Mouse (Mus musculus) C2C12 (cell line): ENCODE results near the gene Nme8. TPM values are rescaled to one million over a fixed set of nuclear protein-coding genes. Genes with fewer than 3 reads are reported as not detected.

ENCODE experiments used
- H3K27me3 ChIP-seq: one replicate; pipeline ENCODE4 v1.6.1; 2011; ENCODE audit not compliant: control insufficient read depth, insufficient read depth, insufficient read length
- H3K36me3 ChIP-seq: one replicate; pipeline ENCODE4 v1.6.1; 2011; ENCODE audit not compliant: control insufficient read depth, insufficient read depth
- H3K4me3 ChIP-seq: one replicate; pipeline ENCODE4 v1.5.1; 2011; ENCODE audit warnings: mild to moderate bottlenecking, control low read depth; ENCODE audit not compliant: poor library complexity, insufficient read depth, severe bottlenecking
- H3K79me2 ChIP-seq: one replicate; pipeline ENCODE4 v1.6.1; 2011; ENCODE audit not compliant: control insufficient read depth, insufficient read depth
- H3K79me3 ChIP-seq: one replicate; pipeline ENCODE4 v1.6.1; 2011; ENCODE audit warnings: low read depth, control low read depth
- H3ac ChIP-seq: one replicate; pipeline ENCODE3; 2011; ENCODE audit warnings: low read depth; ENCODE audit not compliant: control insufficient read depth, insufficient read length
- CEBPB ChIP-seq: IDR thresholded peaks from one replicate; pipeline ENCODE4 v1.6.1; 2011; ENCODE audit warnings: low read depth, mild to moderate bottlenecking, control low read depth, moderate library complexity
- CTCF ChIP-seq: IDR thresholded peaks from one replicate; pipeline ENCODE4 v1.5.1; 2011; ENCODE audit not compliant: control insufficient read depth, insufficient read depth, insufficient read length
- FOSL1 ChIP-seq: IDR thresholded peaks from one replicate; pipeline ENCODE4 v1.8.0; 2011; ENCODE audit warnings: mild to moderate bottlenecking, low read length; ENCODE audit not compliant: poor library complexity, insufficient read depth, severe bottlenecking
- MAX ChIP-seq: IDR thresholded peaks from one replicate; pipeline ENCODE4 v1.6.1; 2011; ENCODE audit warnings: mild to moderate bottlenecking, control low read depth
- MYOD1 ChIP-seq: IDR thresholded peaks from one replicate; pipeline ENCODE4 v1.6.1; 2011; ENCODE audit warnings: low read depth; ENCODE audit not compliant: control insufficient read depth, insufficient read length
- MYOG ChIP-seq: IDR thresholded peaks from one replicate; pipeline ENCODE4 v1.6.1; 2011; ENCODE audit not compliant: control insufficient read depth, insufficient read length; ENCODE audit errors: extremely low read depth
- USF1 ChIP-seq: IDR thresholded peaks from one replicate; pipeline ENCODE4 v1.6.1; 2011; ENCODE audit warnings: low read depth, mild to moderate bottlenecking, control low read depth, moderate library complexity
- polyA plus RNA-seq: library from polyadenylated mRNA; unstranded; fragments of >200 nt; fragmentation: generic; extraction: Trizol; gene quantifications from one replicate; pipeline ENCODE4 v1.2.1, GENCODE M21; 2012; ENCODE audit warnings: missing spikeins

Gene Nme8
- polyA plus RNA-seq, 1 experiment, result not detected

DNA sequence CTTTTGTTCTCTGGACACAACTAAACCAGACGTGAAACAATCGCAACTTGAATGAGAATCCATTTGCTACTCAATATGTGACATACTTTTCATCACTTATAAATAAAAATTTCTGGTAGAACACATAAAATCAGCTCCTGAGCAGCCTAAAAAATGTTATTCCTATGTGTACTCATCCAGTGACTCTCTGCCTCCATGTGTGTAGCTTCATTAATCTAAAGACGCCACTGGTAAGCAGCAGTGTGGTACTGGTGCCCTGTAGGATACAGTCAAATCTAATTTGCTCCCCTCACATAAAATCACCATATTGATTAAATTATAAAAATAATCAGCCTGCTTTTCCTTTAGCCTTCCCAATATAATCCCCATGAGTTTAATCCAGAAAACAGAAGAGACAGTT is 84.6 kb downstream of the Nme8 start:
- Histone ChIP-seq H3K79me2 (peaks cover 47% of the 10 kb centered on the region), H3K27me3 (no peaks in the 10 kb centered on the region), H3ac (no peak overlapping the region), H3K4me3 (no peak overlapping the region), H3K36me3 (peaks cover 9% of the 10 kb centered on the region), H3K79me3 (peaks cover 14% of the 10 kb centered on the region)
- TF ChIP-seq FOSL1, result no peak
- no peak for TF ChIP-seq USF1
- no peak for TF ChIP-seq CEBPB
- TF ChIP-seq MAX, result no peak
- TF ChIP-seq MYOG, result no peak
- no peak for TF ChIP-seq MYOD1
- no peak for TF ChIP-seq CTCF

GRCm38 (mm10) chr13:19612348-19612747 is 85.2 kb downstream of the Nme8 start:
- Histone ChIP-seq H3K4me3 (no peak overlapping the region), H3K79me2 (peaks cover 47% of the 10 kb centered on the region), H3K79me3 (peaks cover 10% of the 10 kb centered on the region), H3ac (no peak overlapping the region), H3K36me3 (peaks cover 13% of the 10 kb centered on the region), H3K27me3 (no peaks in the 10 kb centered on the region)
- TF ChIP-seq USF1 (no peak), FOSL1 (no peak), MAX (no peak), CTCF (no peak), CEBPB (no peak)

- Histone ChIP-seq H3ac (no peak overlapping the region), H3K4me3 (no peak overlapping the region), H3K27me3 (no peaks in the 10 kb centered on the region), H3K79me3 (peaks cover 4% of the 10 kb centered on the region), H3K36me3 (peaks cover 13% of the 10 kb centered on the region), H3K79me2 (peaks cover 22% of the 10 kb centered on the region)
- TF ChIP-seq MAX, result no peak
- TF ChIP-seq MYOG, result no peak
- TF ChIP-seq FOSL1, result no peak
- TF ChIP-seq CTCF, result no peak
- TF ChIP-seq USF1, result no peak
- TF ChIP-seq CEBPB, result no peak
- no peak for TF ChIP-seq MYOD1
Observed at GRCm38 (mm10) chr13:19608120-19608519, 89.5 kb downstream of the Nme8 start.

GRCm38 (mm10) chr13:19604916-19605315 is 92.7 kb downstream of the Nme8 start:
- no peaks in the 10 kb centered on the region for H3K79me3 ChIP-seq
- peaks cover 21% of the 10 kb centered on the region for H3K79me2 ChIP-seq
- no peaks in the 10 kb centered on the region for H3K27me3 ChIP-seq
- H3K4me3 ChIP-seq, result no peak overlapping the region
- peaks cover 13% of the 10 kb centered on the region for H3K36me3 ChIP-seq
- no peak overlapping the region for H3ac ChIP-seq
- TF ChIP-seq USF1 (no peak), CTCF (no peak), CEBPB (no peak), MYOD1 (no peak), MYOG (no peak), FOSL1 (no peak), MAX (no peak)

GRCm38 (mm10) chr13:19603719-19604118 is 93.9 kb downstream of the Nme8 start:
- no peak overlapping the region for H3K4me3 ChIP-seq
- peaks cover 9% of the 10 kb centered on the region for H3K36me3 ChIP-seq
- H3K27me3 ChIP-seq, result no peaks in the 10 kb centered on the region
- H3K79me2 ChIP-seq, result peaks cover 16% of the 10 kb centered on the region
- no peak for TF ChIP-seq USF1
- no peaks in the 10 kb centered on the region for H3K79me3 ChIP-seq
- H3ac ChIP-seq, result no peak overlapping the region

DNA sequence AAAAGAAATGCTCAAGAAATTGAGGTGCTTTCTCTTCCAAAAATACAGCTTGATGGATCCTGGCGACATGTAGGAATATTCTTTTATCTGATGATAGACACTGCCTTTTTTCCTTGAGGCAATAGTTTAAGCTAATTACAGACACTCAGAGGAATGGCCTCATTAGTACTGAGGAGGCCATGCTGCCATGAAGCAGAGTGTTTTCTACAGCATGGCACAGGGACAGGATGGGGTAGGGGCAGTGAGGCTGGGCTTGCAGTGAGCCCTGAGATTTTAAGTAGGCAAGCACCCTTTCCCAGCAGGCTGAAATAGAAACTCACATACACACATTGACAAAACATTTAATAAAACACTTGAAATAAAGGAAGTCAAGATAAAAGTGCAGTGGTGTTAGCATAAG is 95.1 kb downstream of the Nme8 start:
- Histone ChIP-seq H3K27me3 (no peaks in the 10 kb centered on the region), H3K36me3 (no peaks in the 10 kb centered on the region), H3K79me2 (peaks cover 7% of the 10 kb centered on the region), H3K79me3 (no peaks in the 10 kb centered on the region), H3ac (no peak overlapping the region), H3K4me3 (no peak overlapping the region)
- TF ChIP-seq CTCF (no peak), CEBPB (no peak), FOSL1 (no peak), MYOG (no peak)

GRCm38 (mm10) chr13:19599242-19599641 is 98.4 kb downstream of the Nme8 start:
- Histone ChIP-seq H3ac (no peak overlapping the region), H3K27me3 (no peaks in the 10 kb centered on the region)
- TF ChIP-seq MYOD1, result no peak

More at GRCm38 (mm10) chr13:19599242-19599641, 98.4 kb downstream of the Nme8 start:
- Histone ChIP-seq H3K79me3 (no peaks in the 10 kb centered on the region), H3K4me3 (no peak overlapping the region), H3K79me2 (peaks cover 5% of the 10 kb centered on the region), H3K36me3 (no peaks in the 10 kb centered on the region)
